Mouse (Mus musculus) B cell, adult 62 days (primary cell): ENCODE data around the gene Eif3k. TPM values are rescaled to one million over a fixed set of nuclear protein-coding genes. Genes with fewer than 3 reads are reported as not detected.

Experiments used
- total RNA-seq: library from RNA; stranded (reverse); gene quantifications from 4 replicates; pipeline ENCODE4 v1.2.4, GENCODE M21; 2023

The Eif3k gene
- total RNA-seq, result 234 to 267 TPM (median 257 TPM) in 4 replicates

DNA sequence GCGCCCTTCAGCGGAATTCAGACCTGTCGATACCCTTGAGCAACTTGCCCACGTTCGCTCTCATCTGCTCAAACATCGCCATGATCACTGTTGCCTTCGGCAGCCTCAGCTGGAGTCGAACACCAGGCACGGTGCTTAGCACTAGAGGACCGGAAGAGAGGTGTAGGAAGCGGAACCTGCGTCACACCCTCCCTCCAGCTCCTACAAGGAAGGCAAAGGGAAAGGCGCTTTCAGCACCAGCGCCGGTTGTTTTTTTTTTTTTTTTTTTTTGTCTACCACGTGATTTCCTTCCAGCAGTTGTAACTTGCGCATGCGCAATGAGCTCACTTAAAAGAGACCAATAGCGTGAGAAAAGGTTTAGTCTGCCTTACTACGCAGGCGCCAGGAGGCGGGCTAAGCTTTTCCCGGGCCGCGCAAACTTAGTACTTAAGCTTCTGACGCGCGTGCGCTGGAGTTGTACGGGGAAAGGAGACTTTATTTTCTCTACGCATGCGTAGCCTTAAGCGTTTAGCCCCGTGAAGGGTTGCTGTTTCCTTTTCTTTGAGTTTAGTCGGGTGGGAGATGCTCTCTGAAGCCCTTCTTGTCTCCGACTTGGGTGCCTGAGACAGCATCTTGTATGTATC lies at the start of gene Eif3k, which contains the start of gene Map4k1:
TSS of gene Eif3k (minus strand) at position 214 of the 623 bp plus-strand sequence.
TSS of gene Map4k1 (plus strand) at position 400 of the 623 bp plus-strand sequence.

DNA sequence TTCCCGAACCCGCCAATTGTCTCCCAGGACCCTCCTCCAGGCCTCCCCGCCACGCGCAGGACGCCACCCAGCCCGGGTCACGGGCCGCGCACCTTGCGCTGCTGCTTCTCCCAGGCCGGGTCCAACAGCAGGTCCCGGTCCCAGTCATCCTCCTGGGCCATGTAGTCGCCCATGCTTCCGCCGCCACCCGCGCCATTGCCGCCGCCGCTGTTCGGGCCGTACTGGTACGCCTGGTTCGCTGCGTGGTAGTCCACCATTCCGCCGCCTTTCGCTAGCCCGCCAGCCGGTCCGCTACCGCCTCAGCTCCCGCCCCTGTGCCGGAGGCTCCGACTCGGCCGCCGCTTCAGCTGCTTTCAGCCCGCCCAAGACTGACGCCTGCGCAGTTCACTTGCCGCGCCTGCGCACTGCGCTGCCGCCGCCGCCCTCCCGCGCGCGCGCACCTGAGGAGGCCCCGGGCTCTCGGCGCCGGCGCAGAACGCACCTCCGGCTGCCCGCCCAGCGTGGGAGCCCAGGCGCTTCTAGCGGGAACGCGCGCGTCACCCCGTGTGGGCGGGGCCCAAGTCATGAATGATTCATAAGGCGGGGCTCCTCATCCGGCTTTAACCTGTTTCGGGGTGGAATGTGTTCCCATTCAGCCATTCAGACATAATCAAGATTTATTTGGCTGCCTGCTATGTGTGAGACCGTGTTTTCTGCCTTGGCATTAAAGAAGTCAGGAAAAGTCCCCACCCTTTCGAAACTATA lies 19.6 kb downstream of the Eif3k start, which contains the start of gene Actn4:
TSS of gene Actn4 (minus strand) at position 414 of the 744 bp plus-strand sequence.

Other genes starting within 250 kb of the Eif3k start
- gene Mrps12, start 240.0 kb downstream of the Eif3k start, total RNA-seq, result 16.7 to 28.3 TPM (median 18.1 TPM) in 4 replicates
- gene Sars2, start 239.9 kb downstream of the Eif3k start, total RNA-seq, result 15.6 to 19.8 TPM (median 17.8 TPM) in 4 replicates
- not detected in 4 replicates for gene Ccer2, start 225.7 kb downstream of the Eif3k start, total RNA-seq
- 76.6 to 88.4 TPM (median 81.9 TPM) in 4 replicates for gene Sirt2, start 215.1 kb downstream of the Eif3k start, total RNA-seq
- 87.4 to 99.7 TPM (median 92.5 TPM) in 4 replicates for gene Nfkbib, start 214.4 kb downstream of the Eif3k start, total RNA-seq
- 7.0 to 10.9 TPM (median 8.4 TPM) in 4 replicates for gene Rinl, start 192.9 kb downstream of the Eif3k start, total RNA-seq
- 570 to 598 TPM (median 582 TPM) in 4 replicates for gene Hnrnpl, start 173.3 kb downstream of the Eif3k start, total RNA-seq
- 42.6 to 53.3 TPM (median 47.9 TPM) in 4 replicates for gene Ech1, start 156.6 kb downstream of the Eif3k start, total RNA-seq
- gene Lgals4, start 148.0 kb downstream of the Eif3k start, total RNA-seq, result 11.0 to 15.2 TPM (median 12.8 TPM) in 4 replicates
- gene Lgals7, start 118.0 kb downstream of the Eif3k start, total RNA-seq, result not detected in 4 replicates
- not detected in 4 replicates for gene Capn12, start 100.4 kb downstream of the Eif3k start, total RNA-seq
- gene Actn4, start 19.5 kb downstream of the Eif3k start, total RNA-seq, result 105 to 121 TPM (median 115 TPM) in 4 replicates
- 339 to 367 TPM (median 355 TPM) in 4 replicates for gene Map4k1, start 186 bp upstream of the Eif3k start, total RNA-seq
- gene Ryr1, start 143.3 kb upstream of the Eif3k start, total RNA-seq, result 0.18 to 0.60 TPM (median 0.46 TPM) in 4 replicates
- gene Rasgrp4, start 153.0 kb upstream of the Eif3k start, total RNA-seq, result 3.2 to 5.5 TPM (median 3.9 TPM) in 4 replicates
- gene Fam98c, start 174.4 kb upstream of the Eif3k start, total RNA-seq, result 25.1 to 29.8 TPM (median 26.9 TPM) in 4 replicates
- 0.33 TPM in 1 of 4 replicates, not detected in the others for gene Ggn, start 188.3 kb upstream of the Eif3k start, total RNA-seq
- 1.3 to 3.5 TPM (median 2.6 TPM) in 4 replicates for gene Spred3, start 188.5 kb upstream of the Eif3k start, total RNA-seq
- 226 to 244 TPM (median 237 TPM) in 4 replicates for gene Psmd8, start 198.8 kb upstream of the Eif3k start, total RNA-seq
- 1.5 to 3.6 TPM (median 1.8 TPM) in 4 replicates for gene Catsperg1, start 232.2 kb upstream of the Eif3k start, total RNA-seq